Mouse (Mus musculus): ENCODE results near the gene Pld3. TPM values are rescaled to one million over a fixed set of nuclear protein-coding genes. Genes with fewer than 3 reads are reported as not detected.
A peak's percentile ranks its signal among the peaks of the same experiment; 100 is the strongest.

The Pld3 gene
- polyA plus RNA-seq, 2 experiments, result 114 to 147 TPM

- Histone ChIP-seq H3K27me3 (ENCODE audit: control insufficient read depth, insufficient read depth, low read length) (no peaks in the 10 kb centered on the region), H3K4me1 (ENCODE audit: control insufficient read depth, insufficient read depth, low read length) (peaks cover 10% of the 10 kb centered on the region; the same call in 1 of the 2 replicates), H3K36me3 (ENCODE audit: control insufficient read depth, insufficient read depth, low read length) (peaks cover 14% of the 10 kb centered on the region), H3K9ac (ENCODE audit: low read depth, low read length, severe bottlenecking) (no peak overlapping the region), H3K4me2 (replicated peaks; ENCODE audit: low read depth, low read length, severe bottlenecking) (no peak overlapping the region), H3K27ac (replicated peaks; ENCODE audit: low read depth, low read length) (no peak overlapping the region), H3K9me3 (ENCODE audit: control insufficient read depth, low read length) (no peaks in the 10 kb centered on the region), H3K4me3 (replicated peaks; ENCODE audit: low read length) (no peak overlapping the region)
- WGBS, result 73% methylated on average over 4 of the region's 4 CpGs
- ATAC-seq (ENCODE audit: low FRiP score, low read depth), result no peak
- DNase-seq (ENCODE audit: low spot score), result no peak
- TF ChIP-seq POLR2A (IDR thresholded peaks at IDR 0.05; ENCODE audit: borderline replicate concordance, extremely low read depth, insufficient read depth, insufficient read length), result no peak
Measured at GRCm38 (mm10) chr7:27543851-27544250, 9.2 kb downstream of the Pld3 start.

GRCm38 (mm10) chr7:27543065-27543464, 10.0 kb downstream of the Pld3 start:
- no peak overlapping the region for H3K27ac ChIP-seq (replicated peaks; ENCODE audit: low read depth, low read length)
- ATAC-seq (ENCODE audit: low FRiP score, low read depth) (peak; percentile 16; the same call in 1 of the 2 replicates), DNase-seq (ENCODE audit: low spot score) (no peak)
- peak overlapping the region; percentile 54 for H3K4me3 ChIP-seq (replicated peaks; ENCODE audit: low read length)
- TF ChIP-seq POLR2A (IDR thresholded peaks at IDR 0.05; ENCODE audit: borderline replicate concordance, extremely low read depth, insufficient read depth, insufficient read length), result no peak
- no peaks in the 10 kb centered on the region for H3K27me3 ChIP-seq (ENCODE audit: control insufficient read depth, insufficient read depth, low read length)
- H3K4me1 ChIP-seq (ENCODE audit: control insufficient read depth, insufficient read depth, low read length), result peaks cover 10% of the 10 kb centered on the region; the same call in 1 of the 2 replicates
- no peaks in the 10 kb centered on the region for H3K9me3 ChIP-seq (ENCODE audit: control insufficient read depth, low read length)
- peak overlapping the region; percentile 71 for H3K4me2 ChIP-seq (replicated peaks; ENCODE audit: low read depth, low read length, severe bottlenecking)
- WGBS, result 56% methylated on average over 6 of the region's 6 CpGs
- H3K9ac ChIP-seq (ENCODE audit: low read depth, low read length, severe bottlenecking), result peak overlapping the region; percentile 59; the same call in 1 of the 2 replicates
- H3K36me3 ChIP-seq (ENCODE audit: control insufficient read depth, insufficient read depth, low read length), result peaks cover 20% of the 10 kb centered on the region

- DNase-seq (ENCODE audit: low spot score) (peak; percentile 89), ATAC-seq (ENCODE audit: low FRiP score, low read depth) (peak; percentile 93)
- TF ChIP-seq POLR2A (IDR thresholded peaks at IDR 0.05; ENCODE audit: borderline replicate concordance, extremely low read depth, insufficient read depth, insufficient read length), result 0 out of 2 replicates have a peak, but pooled peaks have one; percentile 43
- H3K9me3 ChIP-seq (ENCODE audit: control insufficient read depth, low read length), result no peaks in the 10 kb centered on the region
- H3K4me2 ChIP-seq (replicated peaks; ENCODE audit: low read depth, low read length, severe bottlenecking), result peak overlapping the region; percentile 71
- peaks cover 10% of the 10 kb centered on the region; the same call in 1 of the 2 replicates for H3K4me1 ChIP-seq (ENCODE audit: control insufficient read depth, insufficient read depth, low read length)
- peaks cover 25% of the 10 kb centered on the region for H3K36me3 ChIP-seq (ENCODE audit: control insufficient read depth, insufficient read depth, low read length)
- WGBS, result 2% methylated on average over 30 of the region's 30 CpGs
- H3K4me3 ChIP-seq (replicated peaks; ENCODE audit: low read length), result peak overlapping the region; percentile 54
- no peaks in the 10 kb centered on the region for H3K27me3 ChIP-seq (ENCODE audit: control insufficient read depth, insufficient read depth, low read length)
- H3K27ac ChIP-seq (replicated peaks; ENCODE audit: low read depth, low read length), result no peak overlapping the region
- peak overlapping the region; percentile 59 for H3K9ac ChIP-seq (ENCODE audit: low read depth, low read length, severe bottlenecking)
Measured at GRCm38 (mm10) chr7:27542392-27543033, 10.5 kb downstream of the Pld3 start.

GRCm38 (mm10) chr7:27541922-27542321, 11.1 kb downstream of the Pld3 start:
- Histone ChIP-seq H3K27ac (replicated peaks; ENCODE audit: low read depth, low read length) (no peak overlapping the region), H3K4me3 (replicated peaks; ENCODE audit: low read length) (peak overlapping the region; percentile 54), H3K4me1 (ENCODE audit: control insufficient read depth, insufficient read depth, low read length) (peaks cover 10% of the 10 kb centered on the region; the same call in 1 of the 2 replicates), H3K9me3 (ENCODE audit: control insufficient read depth, low read length) (no peaks in the 10 kb centered on the region), H3K27me3 (ENCODE audit: control insufficient read depth, insufficient read depth, low read length) (no peaks in the 10 kb centered on the region), H3K9ac (ENCODE audit: low read depth, low read length, severe bottlenecking) (peak overlapping the region; percentile 59), H3K36me3 (ENCODE audit: control insufficient read depth, insufficient read depth, low read length) (peaks cover 31% of the 10 kb centered on the region), H3K4me2 (replicated peaks; ENCODE audit: low read depth, low read length, severe bottlenecking) (peak overlapping the region; percentile 71)
- 54% methylated on average over 5 of the region's 5 CpGs for WGBS
- ATAC-seq (ENCODE audit: low FRiP score, low read depth) (no peak), DNase-seq (ENCODE audit: low spot score) (no peak)
- no peak for TF ChIP-seq POLR2A (IDR thresholded peaks at IDR 0.05; ENCODE audit: borderline replicate concordance, extremely low read depth, insufficient read depth, insufficient read length)

GRCm38 (mm10) chr7:27541431-27541830, 11.6 kb downstream of the Pld3 start:
- 85% methylated on average over 16 of the region's 16 CpGs for WGBS
- DNase-seq (ENCODE audit: low spot score) (no peak), ATAC-seq (ENCODE audit: low FRiP score, low read depth) (no peak)
- H3K9me3 ChIP-seq (ENCODE audit: control insufficient read depth, low read length), result no peaks in the 10 kb centered on the region
- H3K9ac ChIP-seq (ENCODE audit: low read depth, low read length, severe bottlenecking), result no peak overlapping the region
- peaks cover 10% of the 10 kb centered on the region; the same call in 1 of the 2 replicates for H3K4me1 ChIP-seq (ENCODE audit: control insufficient read depth, insufficient read depth, low read length)
- TF ChIP-seq POLR2A (IDR thresholded peaks at IDR 0.05; ENCODE audit: borderline replicate concordance, extremely low read depth, insufficient read depth, insufficient read length), result no peak
- no peaks in the 10 kb centered on the region for H3K27me3 ChIP-seq (ENCODE audit: control insufficient read depth, insufficient read depth, low read length)
- no peak overlapping the region for H3K27ac ChIP-seq (replicated peaks; ENCODE audit: low read depth, low read length)
- H3K4me3 ChIP-seq (replicated peaks; ENCODE audit: low read length), result no peak overlapping the region
- peaks cover 36% of the 10 kb centered on the region for H3K36me3 ChIP-seq (ENCODE audit: control insufficient read depth, insufficient read depth, low read length)
- H3K4me2 ChIP-seq (replicated peaks; ENCODE audit: low read depth, low read length, severe bottlenecking), result no peak overlapping the region
